Mouse (Mus musculus): Measurements from ENCODE around the gene Bmt2.

Gene Bmt2

GRCm38 (mm10) chr6:13677818-13678282 lies at the start of gene Bmt2:
Gene Bmt2 (minus strand): TSS chr6:13677966.
- DNase-seq (ENCODE audit: low read depth, low spot score), result peak; percentile 96

GRCm38 (mm10) chr6:13722166-13722565 lies 44.4 kb upstream of the Bmt2 start:
- DNase-seq (ENCODE audit: low read depth, low spot score), result no peak

GRCm38 (mm10) chr6:13714867-13715266 lies 37.1 kb upstream of the Bmt2 start:
- DNase-seq (ENCODE audit: low read depth, low spot score), result no peak

- DNase-seq (ENCODE audit: low read depth, low spot score), result no peak
Observed at GRCm38 (mm10) chr6:13696882-13697281, 19.1 kb upstream of the Bmt2 start.

- no peak for DNase-seq (ENCODE audit: low read depth, low spot score)
Observed at GRCm38 (mm10) chr6:13695103-13695845, 17.5 kb upstream of the Bmt2 start.

GRCm38 (mm10) chr6:13691657-13692294 lies 14.0 kb upstream of the Bmt2 start:
- DNase-seq (ENCODE audit: low read depth, low spot score), result no peak

GRCm38 (mm10) chr6:13690398-13690797 lies 12.6 kb upstream of the Bmt2 start:
- no peak for DNase-seq (ENCODE audit: low read depth, low spot score)

GRCm38 (mm10) chr6:13683929-13684595 lies 6.3 kb upstream of the Bmt2 start:
- DNase-seq (ENCODE audit: low read depth, low spot score), result no peak

GRCm38 (mm10) chr6:13678349-13678748 lies 583 bp upstream of the Bmt2 start:
- no peak for DNase-seq (ENCODE audit: low read depth, low spot score)

- no peak for DNase-seq (ENCODE audit: low read depth, low spot score)
Observed at GRCm38 (mm10) chr6:13677141-13677761, 515 bp downstream of the Bmt2 start.

- DNase-seq (ENCODE audit: low read depth, low spot score), result no peak
Observed at GRCm38 (mm10) chr6:13676196-13676595, 1.6 kb downstream of the Bmt2 start.

GRCm38 (mm10) chr6:13674600-13675305 lies 3.0 kb downstream of the Bmt2 start:
- DNase-seq (ENCODE audit: low read depth, low spot score), result no peak

GRCm38 (mm10) chr6:13665646-13666045 lies 12.1 kb downstream of the Bmt2 start:
- DNase-seq (ENCODE audit: low read depth, low spot score), result no peak

GRCm38 (mm10) chr6:13658016-13658415 lies 19.8 kb downstream of the Bmt2 start:
- DNase-seq (ENCODE audit: low read depth, low spot score), result no peak

GRCm38 (mm10) chr6:13654081-13654480 lies 23.7 kb downstream of the Bmt2 start:
- no peak for DNase-seq (ENCODE audit: low read depth, low spot score)

- DNase-seq (ENCODE audit: low read depth, low spot score), result no peak
Observed at GRCm38 (mm10) chr6:13652284-13652683, 25.5 kb downstream of the Bmt2 start.

GRCm38 (mm10) chr6:13650854-13651253 lies 26.9 kb downstream of the Bmt2 start:
- no peak for DNase-seq (ENCODE audit: low read depth, low spot score)

- no peak for DNase-seq (ENCODE audit: low read depth, low spot score)
Observed at GRCm38 (mm10) chr6:13648305-13648704, 29.5 kb downstream of the Bmt2 start.

GRCm38 (mm10) chr6:13636582-13636989 lies 41.2 kb downstream of the Bmt2 start:
- no peak for DNase-seq (ENCODE audit: low read depth, low spot score)

- no peak for DNase-seq (ENCODE audit: low read depth, low spot score)
Observed at GRCm38 (mm10) chr6:13632571-13632970, 45.2 kb downstream of the Bmt2 start.

- DNase-seq (ENCODE audit: low read depth, low spot score), result no peak
Observed at GRCm38 (mm10) chr6:13630607-13631006, 47.2 kb downstream of the Bmt2 start.

Measured in brain, embryonic 18.5 days (tissue).